Mouse (Mus musculus) liver, embryonic 12.5 days (tissue): ENCODE results near the gene Ndufs7. TPM values are rescaled to one million over a fixed set of nuclear protein-coding genes. Genes with fewer than 3 reads are reported as not detected.
A peak's percentile ranks its signal among the peaks of the same experiment; 100 is the strongest.

Experiments used
- ATAC-seq: fragments of 200-750 bp; cut with Nextera tagmentation; 2 replicates; pipeline ENCODE4 v1.8.0; 2017; ENCODE audit warnings: moderate number of reproducible peaks, mild to moderate bottlenecking, moderate library complexity
- H3K27ac ChIP-seq: fragments of 300-500 bp; sonication (generic); 2 replicates; pipeline ENCODE4 v1.5.1; 2016; ENCODE audit warnings: mild to moderate bottlenecking
- H3K27me3 ChIP-seq: fragments of 300-500 bp; sonication (generic); replicated peaks from 2 replicates; pipeline ENCODE4 v1.6.1; 2016; ENCODE audit warnings: mild to moderate bottlenecking, moderate library complexity
- H3K36me3 ChIP-seq: fragments of 300-500 bp; sonication (generic); 2 replicates; pipeline ENCODE4 v1.6.1; 2016; ENCODE audit warnings: mild to moderate bottlenecking, moderate library complexity
- H3K4me1 ChIP-seq: fragments of 300-500 bp; sonication (generic); 2 replicates; pipeline ENCODE4 v1.6.1; 2016
- H3K4me2 ChIP-seq: fragments of 300-500 bp; sonication (generic); 2 replicates; pipeline ENCODE4 v1.6.1; 2016; ENCODE audit warnings: mild to moderate bottlenecking, moderate library complexity
- H3K4me3 ChIP-seq: fragments of 300-500 bp; sonication (generic); 2 replicates; pipeline ENCODE4 v1.5.1; 2016; ENCODE audit warnings: mild to moderate bottlenecking, moderate library complexity
- H3K9ac ChIP-seq: fragments of 300-500 bp; sonication (generic); 2 replicates; pipeline ENCODE4 v1.6.1; 2016; ENCODE audit warnings: mild to moderate bottlenecking, moderate library complexity
- H3K9me3 ChIP-seq: fragments of 300-500 bp; sonication (generic); replicated peaks from 2 replicates; pipeline ENCODE4 v1.6.1; 2016; ENCODE audit warnings: mild to moderate bottlenecking, moderate library complexity
- WGBS: fragments of 180-500 bp; shearing (Covaris S2); methylation state at CpG from one replicate; pipeline ENCODE4 v1.1.7; 2016; ENCODE audit not compliant: insufficient replicate concordance; 5-methylcytosine and 5-hydroxymethylcytosine counted together
- polyA plus RNA-seq: library from polyadenylated mRNA; unstranded; fragments of >200 nt; fragmentation: Nextera tagmentation; extraction: Ambion mirVana; gene quantifications from 2 replicates; pipeline ENCODE4 v1.2.1, GENCODE M21; 2016

The Ndufs7 gene
- polyA plus RNA-seq, 1 experiment from 2014 or later, result 312 TPM

GRCm38 (mm10) chr10:80285222-80286070, 36.5 kb downstream of the Ndufs7 start:
- Histone ChIP-seq H3K27ac (no peak overlapping the region; the same call in 1 of the 2 replicates), H3K9me3 (no peaks in the 10 kb centered on the region), H3K4me1 (0 out of 2 replicates have a peak, but pooled peaks cover 2% of the 10 kb centered on the region), H3K27me3 (no peaks in the 10 kb centered on the region), H3K4me2 (no peak overlapping the region), H3K4me3 (no peak overlapping the region), H3K36me3 (peaks cover 91% of the 10 kb centered on the region), H3K9ac (no peak overlapping the region)
- WGBS, result 84% methylated on average over 15 of the region's 15 CpGs
- ATAC-seq, result no peak

DNA sequence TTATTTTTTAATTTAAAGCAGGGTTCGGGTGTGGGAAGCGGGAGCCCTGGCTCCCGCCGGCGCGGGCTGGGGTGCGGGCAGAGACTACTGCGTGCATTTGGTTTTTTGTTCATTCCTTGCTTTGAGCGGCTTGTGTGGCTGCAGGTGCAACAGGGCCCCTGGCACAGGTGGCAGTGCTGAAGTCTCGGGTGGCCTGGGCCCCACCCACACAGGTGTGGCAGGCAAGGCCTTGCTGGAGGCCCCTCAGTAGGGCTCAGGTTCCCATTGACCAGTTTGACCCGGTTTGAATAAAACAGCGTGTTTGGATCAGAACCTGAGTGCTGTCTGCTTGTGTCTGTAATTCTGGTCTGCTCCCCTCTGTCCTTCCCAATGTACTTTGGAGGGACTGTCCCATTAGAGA, 39.2 kb downstream of the Ndufs7 start:
- H3K27me3 ChIP-seq, result no peaks in the 10 kb centered on the region
- H3K9ac ChIP-seq, result no peak overlapping the region
- no peak for ATAC-seq
- peaks cover 13% of the 10 kb centered on the region for H3K4me1 ChIP-seq
- no peak overlapping the region for H3K4me3 ChIP-seq
- H3K36me3 ChIP-seq, result peaks cover 65% of the 10 kb centered on the region
- no peak overlapping the region for H3K27ac ChIP-seq
- H3K9me3 ChIP-seq, result no peaks in the 10 kb centered on the region
- 92% methylated on average over 12 of the region's 12 CpGs for WGBS
- H3K4me2 ChIP-seq, result no peak overlapping the region

GRCm38 (mm10) chr10:80288657-80289056, 39.7 kb downstream of the Ndufs7 start:
- Histone ChIP-seq H3K27ac (no peak overlapping the region), H3K4me1 (peaks cover 19% of the 10 kb centered on the region), H3K4me3 (no peak overlapping the region), H3K4me2 (no peak overlapping the region), H3K9ac (no peak overlapping the region), H3K9me3 (no peaks in the 10 kb centered on the region), H3K36me3 (peaks cover 65% of the 10 kb centered on the region), H3K27me3 (no peaks in the 10 kb centered on the region)
- no peak for ATAC-seq
- 66% methylated on average over 8 of the region's 8 CpGs for WGBS

DNA sequence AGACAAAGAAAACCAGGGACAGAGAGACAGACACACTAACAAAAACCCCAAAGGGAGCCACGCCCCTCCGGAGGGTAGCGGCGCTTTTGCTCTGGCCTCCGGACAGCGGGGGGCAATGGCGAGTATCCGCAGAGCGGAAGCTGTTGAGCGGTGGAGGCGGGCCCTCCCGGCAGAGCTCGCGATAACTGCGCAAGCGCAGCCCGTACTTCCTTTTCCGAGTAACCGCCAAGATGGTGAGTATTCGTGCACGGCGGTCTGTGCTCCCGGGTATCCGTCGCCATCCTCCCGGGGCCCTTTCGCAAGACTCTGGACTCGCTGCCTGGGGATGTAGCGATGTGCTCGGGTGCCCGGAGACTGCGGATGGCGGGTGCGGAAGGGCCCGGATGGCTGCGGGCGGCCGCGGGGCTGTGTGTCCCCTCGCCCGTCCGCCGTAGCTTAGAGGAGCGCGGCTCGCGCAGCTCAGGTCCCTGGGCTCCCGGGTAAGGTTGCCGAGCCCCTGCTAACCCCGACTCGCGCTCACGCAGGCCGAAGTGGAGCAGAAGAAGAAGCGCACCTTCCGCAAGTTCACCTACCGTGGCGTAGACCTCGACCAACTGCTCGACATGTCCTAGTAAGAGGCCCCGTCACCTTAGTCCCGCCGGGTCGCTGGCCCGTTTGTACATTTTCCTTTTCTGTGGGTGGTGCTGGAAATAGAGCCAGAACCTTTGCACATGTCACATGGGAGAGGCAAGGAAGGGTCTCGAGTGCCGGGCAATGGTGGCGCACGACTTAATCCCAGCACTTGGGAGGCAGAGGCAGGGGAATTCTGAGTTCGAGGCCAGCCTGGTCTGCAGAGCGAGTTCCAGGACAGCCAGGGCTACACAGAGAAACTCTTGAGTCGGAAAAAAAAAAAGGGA, 43.6 kb downstream of the Ndufs7 start, which contains the start of gene Rps15:
Gene Rps15, plus strand, starts transcription at position 203 of the 896 bp plus-strand sequence.
- Histone ChIP-seq H3K4me2 (peak within 1 kb of the TSS; percentile 91), H3K36me3 (peaks cover 42% of the 10 kb centered on the region), H3K9ac (peak within 1 kb of the TSS; percentile 98), H3K4me3 (peak within 1 kb of the TSS; percentile 95), H3K27me3 (peaks cover 13% of the 10 kb centered on the region), H3K4me1 (peaks cover 56% of the 10 kb centered on the region), H3K27ac (peak within 1 kb of the TSS; percentile 93), H3K9me3 (no peaks in the 10 kb centered on the region)
- under 1% methylated on average over 72 of the region's 72 CpGs for WGBS
- ATAC-seq, result peak; percentile 83

- Histone ChIP-seq H3K4me3 (peak overlapping the region; percentile 95), H3K4me1 (peaks cover 58% of the 10 kb centered on the region), H3K27ac (peak overlapping the region; percentile 93), H3K9ac (peak overlapping the region; percentile 98), H3K4me2 (peak overlapping the region; percentile 91), H3K36me3 (peaks cover 33% of the 10 kb centered on the region), H3K9me3 (no peaks in the 10 kb centered on the region), H3K27me3 (peaks cover 21% of the 10 kb centered on the region)
- no peak for ATAC-seq
- WGBS, result 8% methylated on average over 14 of the region's 14 CpGs
Measured at GRCm38 (mm10) chr10:80293325-80293724, 44.4 kb downstream of the Ndufs7 start.

GRCm38 (mm10) chr10:80294311-80294710, 45.4 kb downstream of the Ndufs7 start:
- H3K27me3 ChIP-seq, result peaks cover 31% of the 10 kb centered on the region
- H3K4me1 ChIP-seq, result peaks cover 58% of the 10 kb centered on the region
- H3K9ac ChIP-seq, result peak overlapping the region; percentile 98
- peak overlapping the region; percentile 91 for H3K4me2 ChIP-seq
- peak overlapping the region; percentile 93 for H3K27ac ChIP-seq
- no peak for ATAC-seq
- WGBS, result 79% methylated on average over 4 of the region's 4 CpGs
- H3K9me3 ChIP-seq, result no peaks in the 10 kb centered on the region
- peaks cover 24% of the 10 kb centered on the region for H3K36me3 ChIP-seq
- peak overlapping the region; percentile 95 for H3K4me3 ChIP-seq

DNA sequence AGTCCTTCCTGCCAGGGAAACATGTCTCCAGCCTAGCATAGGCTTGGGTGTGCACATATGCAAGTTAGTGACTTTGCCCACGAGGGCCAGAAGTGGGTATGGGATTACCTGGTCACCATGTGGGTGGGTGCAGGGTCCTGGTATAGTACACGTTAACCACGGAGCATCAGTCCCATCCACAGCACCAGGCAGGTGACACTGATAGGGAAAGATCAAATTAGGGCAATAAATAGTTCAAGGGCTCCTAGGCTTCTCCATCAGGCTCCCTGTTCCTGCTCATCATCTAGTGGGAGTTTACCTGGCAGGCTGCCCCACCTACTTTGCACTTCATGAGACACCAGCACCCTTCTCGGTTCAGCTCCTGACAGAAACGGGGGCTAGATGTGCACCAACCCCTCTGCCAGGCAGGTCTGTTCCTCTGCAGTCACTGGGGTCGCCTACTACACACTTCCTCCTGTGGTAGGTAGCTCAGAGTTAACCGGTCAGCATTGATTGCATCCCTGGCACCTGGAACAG, 45.9 kb downstream of the Ndufs7 start:
- Histone ChIP-seq H3K4me2 (peak overlapping the region; percentile 91; the same call in 1 of the 2 replicates), H3K27ac (peak overlapping the region; percentile 93)

GRCm38 (mm10) chr10:80295618-80296425, 46.9 kb downstream of the Ndufs7 start, which contains the start of gene Apc2:
Gene Apc2, plus strand, starts transcription at chr10:80295977.
- Histone ChIP-seq H3K4me2 (peak within 1 kb of the TSS; percentile 91), H3K9me3 (no peaks in the 10 kb centered on the region), H3K36me3 (peaks cover 22% of the 10 kb centered on the region), H3K4me1 (peaks cover 58% of the 10 kb centered on the region), H3K27me3 (peaks cover 46% of the 10 kb centered on the region), H3K27ac (peak within 1 kb of the TSS; percentile 93), H3K4me3 (peak within 1 kb of the TSS; percentile 33), H3K9ac (peak within 1 kb of the TSS; percentile 98; the same call in 1 of the 2 replicates)
- ATAC-seq, result peak; percentile 61
- 7% methylated on average over 26 of the region's 26 CpGs for WGBS

More for the DNA sequence above, 45.9 kb downstream of the Ndufs7 start:
- no peak for ATAC-seq
- Histone ChIP-seq H3K4me3 (peak overlapping the region; percentile 95; the same call in 1 of the 2 replicates), H3K9ac (0 out of 2 replicates have a peak overlapping the region, but pooled peaks have one; percentile 98), H3K4me1 (peaks cover 58% of the 10 kb centered on the region), H3K9me3 (no peaks in the 10 kb centered on the region), H3K36me3 (peaks cover 22% of the 10 kb centered on the region), H3K27me3 (peaks cover 36% of the 10 kb centered on the region)
- WGBS, result 31% methylated on average over 7 of the region's 7 CpGs

- peaks cover 22% of the 10 kb centered on the region for H3K36me3 ChIP-seq
- no peaks in the 10 kb centered on the region for H3K9me3 ChIP-seq
- peaks cover 56% of the 10 kb centered on the region for H3K27me3 ChIP-seq
- 75% methylated on average over 5 of the region's 5 CpGs for WGBS
- no peak overlapping the region for H3K4me2 ChIP-seq
- no peak for ATAC-seq
- peaks cover 52% of the 10 kb centered on the region for H3K4me1 ChIP-seq
- H3K27ac ChIP-seq, result no peak overlapping the region
- H3K4me3 ChIP-seq, result no peak overlapping the region
- H3K9ac ChIP-seq, result no peak overlapping the region
Measured at GRCm38 (mm10) chr10:80296824-80297223, 47.9 kb downstream of the Ndufs7 start.

DNA sequence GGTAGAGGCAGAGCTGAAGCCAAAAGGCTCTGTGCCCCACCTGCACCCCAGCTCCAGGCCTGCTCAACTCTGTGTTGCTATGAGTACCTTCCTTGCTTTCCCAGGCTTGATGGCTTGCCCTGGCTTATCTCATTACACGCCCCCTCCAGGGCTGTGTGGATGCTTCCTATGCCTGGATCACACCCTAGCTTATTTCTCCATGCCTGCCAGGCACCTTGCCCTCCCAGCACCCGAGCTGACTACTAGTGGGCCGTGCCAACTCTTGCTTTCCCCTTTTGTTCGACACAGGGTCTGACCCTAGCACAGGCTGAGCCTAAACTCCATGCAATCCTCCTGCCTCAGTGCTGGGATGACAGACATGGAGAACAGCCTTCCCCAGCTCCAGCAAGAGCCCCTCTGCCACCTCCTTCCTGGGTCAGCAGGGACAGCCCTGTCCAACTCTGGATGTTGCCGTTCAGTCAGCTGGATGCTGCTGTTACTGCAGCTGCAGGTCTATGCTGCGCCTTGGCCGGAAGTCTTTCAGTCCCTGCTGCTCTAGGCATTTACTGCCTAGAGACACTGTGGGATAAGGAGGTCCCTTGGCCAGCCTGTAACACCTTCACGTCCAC, 48.7 kb downstream of the Ndufs7 start:
- H3K4me1 ChIP-seq, result peaks cover 54% of the 10 kb centered on the region
- peaks cover 64% of the 10 kb centered on the region for H3K27me3 ChIP-seq
- H3K4me3 ChIP-seq, result no peak overlapping the region

More for the DNA sequence above, 48.7 kb downstream of the Ndufs7 start:
- no peak for ATAC-seq
- WGBS, result 50% methylated on average over 8 of the region's 8 CpGs
- H3K9me3 ChIP-seq, result no peaks in the 10 kb centered on the region
- peaks cover 22% of the 10 kb centered on the region for H3K36me3 ChIP-seq
- H3K4me2 ChIP-seq, result no peak overlapping the region
- H3K27ac ChIP-seq, result no peak overlapping the region
- H3K9ac ChIP-seq, result no peak overlapping the region
